Mouse (Mus musculus) lung, adult 2 months (tissue): ENCODE results near the gene Add1.

Experiments
- CTCF ChIP-seq: fragments of 200-500 bp; IDR thresholded peaks from 2 replicates; pipeline ENCODE4 v1.5.1; 2011; ENCODE audit warnings: mild to moderate bottlenecking, low read length, control low read depth; ENCODE audit not compliant: insufficient read depth
- POLR2A ChIP-seq: fragments of 200-500 bp; IDR thresholded peaks from 2 replicates; pipeline ENCODE4 v1.6.1; 2011; ENCODE audit warnings: low read depth, mild to moderate bottlenecking, control low read depth, low read length, borderline replicate concordance; ENCODE audit errors: extremely low read depth

- TF ChIP-seq CTCF (no peak), POLR2A (no peak)
Observed at GRCm38 (mm10) chr5:34660591-34661130, 87.2 kb downstream of the Add1 start.
